Mouse (Mus musculus) limb, embryonic 10.5 days (tissue): ENCODE measurements around the gene Btbd2. TPM values are rescaled to one million over a fixed set of nuclear protein-coding genes. Genes with fewer than 3 reads are reported as not detected.
A peak's percentile ranks its signal among the peaks of the same experiment; 100 is the strongest.

Source experiments
- DNase-seq: peaks from one replicate; pipeline ENCODE4 v3.0.0-alpha.2; 2017; ENCODE audit warnings: low spot score
- H3K27ac ChIP-seq: fragments of 300-500 bp; sonication (generic); 2 replicates; pipeline ENCODE4 v1.5.1; 2016; ENCODE audit warnings: mild to moderate bottlenecking
- H3K27me3 ChIP-seq: fragments of 300-500 bp; sonication (generic); 2 replicates; pipeline ENCODE4 v1.6.1; 2016; ENCODE audit warnings: low read depth, mild to moderate bottlenecking; ENCODE audit not compliant: poor library complexity, severe bottlenecking
- H3K36me3 ChIP-seq: fragments of 300-500 bp; sonication (generic); 2 replicates; pipeline ENCODE4 v1.6.1; 2016; ENCODE audit warnings: mild to moderate bottlenecking, moderate library complexity
- H3K4me1 ChIP-seq: fragments of 300-500 bp; sonication (generic); 2 replicates; pipeline ENCODE4 v1.6.1; 2016
- H3K4me3 ChIP-seq: fragments of 300-500 bp; sonication (generic); 2 replicates; pipeline ENCODE4 v1.5.1; 2016; ENCODE audit warnings: mild to moderate bottlenecking, moderate library complexity
- H3K9me3 ChIP-seq: fragments of 300-500 bp; sonication (generic); replicated peaks from 2 replicates; pipeline ENCODE4 v1.6.1; 2016; ENCODE audit warnings: mild to moderate bottlenecking
- WGBS: fragments of 180-500 bp; shearing (Covaris S2); methylation state at CpG from one replicate; pipeline ENCODE4 v1.1.7; 2016; 5-methylcytosine and 5-hydroxymethylcytosine counted together
- polyA plus RNA-seq: library from polyadenylated mRNA; unstranded; fragments of >200 nt; fragmentation: Nextera tagmentation; extraction: Ambion mirVana; gene quantifications from 2 replicates; pipeline ENCODE4 v1.2.1, GENCODE M21; 2016

Gene Btbd2
- polyA plus RNA-seq: 84.9 and 98.6 TPM in 2 replicates

DNA sequence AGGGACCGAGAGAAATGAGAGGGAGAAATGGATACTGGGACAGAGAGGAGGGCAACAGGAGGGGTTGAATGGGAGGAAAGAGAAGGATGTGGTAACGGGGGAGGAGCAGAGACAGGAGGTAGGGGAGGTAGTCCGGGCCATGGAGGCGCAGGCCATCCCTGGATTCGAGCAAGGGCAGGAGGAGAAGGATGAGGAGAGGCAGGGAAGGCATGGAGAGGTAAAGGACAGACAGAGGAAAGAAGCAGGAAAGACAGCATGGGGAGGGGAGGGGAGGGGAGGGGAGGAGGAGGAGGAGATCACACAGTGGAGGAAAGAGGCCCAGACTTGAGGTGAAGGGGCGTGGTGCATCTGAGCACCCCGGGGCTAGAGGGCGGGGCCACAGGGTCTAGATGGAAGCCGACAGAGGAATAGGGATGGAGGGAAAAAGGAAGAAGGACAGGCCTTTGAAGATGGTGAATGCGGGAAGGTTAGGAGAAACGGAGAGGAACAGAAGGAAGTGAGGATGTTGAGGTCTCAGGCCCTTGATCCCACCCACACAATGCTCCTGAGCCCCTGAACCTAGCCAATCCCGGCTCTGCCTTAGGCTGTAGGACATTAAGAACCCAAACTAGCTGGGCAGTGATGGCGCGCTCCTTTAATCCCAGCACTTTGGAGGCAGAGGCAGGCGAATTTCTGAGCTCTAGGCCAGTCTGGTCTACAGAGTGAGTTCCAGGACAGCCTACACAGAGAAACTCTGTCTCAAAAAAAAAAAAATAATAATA, at the start of gene Btbd2:
Gene Btbd2 (minus strand): TSS at position 209 of the 761 bp plus-strand sequence.
- Histone ChIP-seq H3K4me1 (peaks cover 49% of the 10 kb centered on the region), H3K9me3 (no peaks in the 10 kb centered on the region), H3K4me3 (peak within 1 kb of the TSS; percentile 93), H3K27me3 (no peaks in the 10 kb centered on the region), H3K27ac (peak within 1 kb of the TSS; percentile 96), H3K36me3 (peaks cover 6% of the 10 kb centered on the region)
- 18% methylated on average over 15 of the region's 15 CpGs for WGBS
- DNase-seq: no peak

DNA sequence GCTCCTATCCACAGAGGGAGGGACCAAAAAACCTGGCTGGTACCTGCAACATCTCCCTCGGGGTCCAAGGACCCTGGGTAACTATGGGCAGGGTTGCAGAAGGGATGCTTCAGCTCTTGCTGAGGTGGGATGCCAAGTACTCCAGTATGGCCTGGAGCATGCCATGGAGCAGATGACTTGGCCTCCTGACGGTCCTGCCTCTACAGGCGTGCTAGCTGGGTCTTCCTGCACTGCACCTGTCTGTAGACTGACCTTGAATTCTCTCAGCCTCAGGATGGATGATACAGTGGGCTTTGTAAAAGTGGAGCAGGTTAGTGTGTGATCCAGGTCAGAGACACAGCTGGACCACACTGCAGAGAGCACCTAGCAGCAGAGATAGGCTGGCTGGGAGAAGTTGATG, 48.6 kb upstream of the Btbd2 start:
- Histone ChIP-seq H3K9me3 (no peaks in the 10 kb centered on the region), H3K4me1 (peaks cover 32% of the 10 kb centered on the region), H3K36me3 (peaks cover 56% of the 10 kb centered on the region), H3K4me3 (0 out of 2 replicates have a peak overlapping the region, but pooled peaks have one; percentile 6), H3K27ac (no peak overlapping the region), H3K27me3 (no peaks in the 10 kb centered on the region)
- whole genome bisulfite sequencing: 80% methylated on average over 3 of the region's 3 CpGs
- no peak for DNase-seq

DNA sequence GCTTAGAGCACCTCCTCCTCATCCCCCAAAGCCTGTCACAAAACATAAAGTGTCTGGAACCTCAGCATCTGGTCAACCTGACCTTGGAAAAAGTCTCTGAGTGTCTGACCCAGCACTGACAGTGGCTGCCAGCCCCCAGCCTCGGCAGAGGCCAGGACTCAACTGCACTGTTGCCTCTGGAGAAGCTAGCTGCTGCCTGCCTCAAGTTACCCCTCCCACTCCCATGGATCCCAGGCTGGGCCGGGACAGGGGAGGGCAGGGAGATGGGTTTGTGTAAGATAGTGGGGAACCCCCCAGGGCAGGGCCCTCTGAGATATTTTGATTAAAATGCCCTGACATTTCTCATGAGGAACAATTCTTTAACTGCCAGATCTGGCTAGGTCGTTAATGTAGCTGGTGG, 48.2 kb upstream of the Btbd2 start:
- DNase-seq: no peak
- 71% methylated on average over 3 of the region's 3 CpGs for WGBS
- Histone ChIP-seq H3K9me3 (no peaks in the 10 kb centered on the region), H3K4me1 (peaks cover 37% of the 10 kb centered on the region), H3K36me3 (peaks cover 52% of the 10 kb centered on the region), H3K4me3 (no peak overlapping the region), H3K27ac (no peak overlapping the region), H3K27me3 (no peaks in the 10 kb centered on the region)

DNA sequence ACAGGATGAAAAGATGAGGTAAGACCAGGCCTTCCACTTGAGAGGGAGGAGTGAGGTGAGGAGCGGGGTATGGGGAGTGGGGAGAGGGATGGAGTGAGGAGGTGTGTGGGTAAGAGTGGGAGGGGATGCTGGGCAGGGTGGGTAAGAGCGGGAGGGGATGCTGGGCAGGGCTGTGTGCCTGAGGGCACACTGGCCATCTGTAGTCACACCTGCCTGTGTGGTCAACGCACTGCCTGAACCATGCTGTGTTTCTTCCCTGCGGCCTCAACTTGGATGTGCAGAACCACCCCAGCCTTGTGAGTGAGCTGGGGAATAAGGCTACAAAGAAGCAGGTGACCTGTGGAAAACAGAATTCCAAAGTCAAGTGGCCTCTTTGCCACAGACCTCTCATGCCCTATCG, 47.5 kb upstream of the Btbd2 start:
- Histone ChIP-seq H3K4me1 (peaks cover 39% of the 10 kb centered on the region), H3K27ac (peak overlapping the region; percentile 4; the same call in 1 of the 2 replicates), H3K9me3 (no peaks in the 10 kb centered on the region), H3K36me3 (peaks cover 45% of the 10 kb centered on the region), H3K4me3 (no peak overlapping the region), H3K27me3 (no peaks in the 10 kb centered on the region)
- no peak for DNase-seq
- 88% methylated on average over 5 of the region's 5 CpGs for whole genome bisulfite sequencing

DNA sequence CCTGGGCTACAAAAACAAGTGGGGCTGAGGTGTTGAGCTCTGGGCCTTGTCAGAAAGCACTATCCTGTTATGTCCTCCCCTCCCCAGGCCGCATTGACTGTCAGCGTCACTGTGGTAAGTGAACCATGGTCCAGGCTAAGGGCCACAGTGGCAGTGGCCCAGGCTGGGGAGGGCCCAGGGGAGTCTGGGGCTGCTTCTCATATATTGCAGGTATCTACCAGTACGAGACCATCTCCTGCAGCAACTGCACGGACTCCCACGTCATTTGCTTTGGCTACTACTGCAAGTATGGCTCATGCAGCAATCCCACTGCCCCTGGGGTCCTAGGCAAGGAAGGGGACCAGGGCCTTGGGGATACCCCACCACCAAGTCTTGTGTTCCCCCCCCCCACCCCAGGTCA, 46.8 kb upstream of the Btbd2 start:
- Histone ChIP-seq H3K4me3 (no peak overlapping the region), H3K27me3 (no peaks in the 10 kb centered on the region), H3K36me3 (peaks cover 40% of the 10 kb centered on the region), H3K4me1 (peaks cover 39% of the 10 kb centered on the region), H3K9me3 (no peaks in the 10 kb centered on the region), H3K27ac (0 out of 2 replicates have a peak overlapping the region, but pooled peaks have one; percentile 87)
- no peak for DNase-seq
- WGBS: 86% methylated on average over 5 of the region's 5 CpGs

DNA sequence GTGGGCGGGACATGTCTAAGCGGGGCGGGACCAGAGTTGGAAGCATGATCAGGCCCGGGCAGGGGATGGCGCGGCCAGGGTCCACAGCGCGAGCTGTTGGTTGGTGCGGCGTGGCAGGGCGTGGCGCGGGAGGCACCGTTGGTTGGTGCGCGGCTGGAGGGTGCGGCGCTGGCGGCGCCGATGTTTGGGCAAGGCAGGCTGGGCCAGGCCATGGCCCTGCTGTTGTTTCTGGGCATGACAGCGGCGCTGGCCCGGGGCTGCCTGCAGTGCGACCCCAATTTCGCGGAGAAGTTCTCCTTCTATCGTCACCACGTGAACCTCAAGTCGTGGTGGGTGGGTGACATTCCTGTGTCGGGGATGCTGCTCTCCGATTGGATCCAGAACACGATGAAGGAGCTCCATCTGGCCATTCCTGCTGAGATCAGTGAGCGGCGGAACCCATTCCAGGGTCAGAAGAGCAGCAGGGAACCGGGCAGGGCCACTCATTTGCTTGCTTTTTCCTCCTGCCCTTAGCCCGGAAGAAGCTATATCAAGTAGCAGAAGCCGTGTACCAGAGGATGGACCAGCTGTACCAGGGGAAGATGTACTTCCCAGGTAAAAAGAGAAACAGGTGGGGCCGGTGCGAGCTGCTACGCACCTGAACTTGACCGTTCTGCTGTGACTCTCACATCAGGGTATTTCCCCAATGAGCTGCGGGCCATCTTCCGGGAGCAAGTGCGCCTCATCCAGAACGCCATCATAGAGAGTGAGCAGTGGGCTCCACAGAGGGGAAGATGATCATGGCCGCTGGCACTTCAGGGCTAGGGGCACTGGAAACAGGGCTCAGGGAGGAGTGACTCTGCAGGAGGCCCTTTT, 45.9 kb upstream of the Btbd2 start:
- peak overlapping the region; percentile 66 for H3K4me3 ChIP-seq
- DNase-seq: peak; percentile 95
- peaks cover 38% of the 10 kb centered on the region for H3K36me3 ChIP-seq
- no peaks in the 10 kb centered on the region for H3K9me3 ChIP-seq
- peaks cover 45% of the 10 kb centered on the region for H3K4me1 ChIP-seq
- 3% methylated on average over 47 of the region's 47 CpGs for WGBS
- peak overlapping the region; percentile 87 for H3K27ac ChIP-seq
- no peaks in the 10 kb centered on the region for H3K27me3 ChIP-seq

DNA sequence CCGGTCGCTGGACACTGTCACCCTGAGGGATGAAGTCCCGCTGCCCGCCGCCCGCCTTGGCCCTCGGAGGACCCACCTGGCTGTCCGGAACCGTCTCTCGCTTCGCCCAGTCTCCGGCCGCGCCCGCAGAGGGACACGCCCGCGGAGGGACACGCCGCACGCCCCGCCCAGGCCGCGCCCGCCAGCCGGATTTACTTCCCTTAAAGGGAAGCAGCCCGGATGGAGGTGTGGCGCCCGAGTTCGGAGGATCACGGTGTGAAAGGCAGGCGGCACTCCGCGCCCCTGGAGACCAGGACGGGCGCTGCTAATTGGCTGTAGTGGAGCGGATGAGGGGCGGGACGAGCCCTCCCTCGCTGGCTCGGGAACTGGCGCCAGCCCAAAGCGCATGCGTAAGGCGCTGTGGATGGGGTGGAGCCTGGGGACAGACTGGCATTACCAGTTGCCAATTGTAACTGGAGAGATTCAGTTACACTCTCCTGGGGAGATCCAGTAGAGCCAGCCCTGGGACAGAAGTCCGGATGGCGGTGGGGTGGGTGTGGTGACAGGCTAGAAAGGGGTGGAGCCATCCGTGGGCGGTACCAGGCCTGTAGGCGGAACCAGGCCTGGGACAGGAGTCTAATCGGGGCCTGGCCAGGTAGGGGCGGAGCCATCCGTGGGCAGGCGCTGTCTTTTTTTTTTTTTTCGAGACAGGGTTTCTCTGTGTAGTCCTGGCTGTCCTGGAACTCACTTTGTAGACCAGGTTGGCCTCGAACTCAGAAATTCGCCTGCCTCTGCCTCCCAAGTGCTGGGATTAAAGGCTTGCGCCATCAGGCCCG, 45.1 kb upstream of the Btbd2 start, which contains the start of the genes Mob3a and Izumo4:
Gene Mob3a (minus strand): TSS at position 257 of the 815 bp plus-strand sequence.
Gene Izumo4 (plus strand): TSS at position 464 of the 815 bp plus-strand sequence.
- Histone ChIP-seq H3K27ac (peak within 1 kb of the TSS; percentile 87), H3K36me3 (peaks cover 33% of the 10 kb centered on the region), H3K27me3 (no peaks in the 10 kb centered on the region), H3K4me3 (peak within 1 kb of the TSS; percentile 66), H3K9me3 (no peaks in the 10 kb centered on the region), H3K4me1 (peaks cover 45% of the 10 kb centered on the region)
- DNase-seq: peak; percentile 98
- under 1% methylated on average over 59 of the region's 59 CpGs for WGBS

DNA sequence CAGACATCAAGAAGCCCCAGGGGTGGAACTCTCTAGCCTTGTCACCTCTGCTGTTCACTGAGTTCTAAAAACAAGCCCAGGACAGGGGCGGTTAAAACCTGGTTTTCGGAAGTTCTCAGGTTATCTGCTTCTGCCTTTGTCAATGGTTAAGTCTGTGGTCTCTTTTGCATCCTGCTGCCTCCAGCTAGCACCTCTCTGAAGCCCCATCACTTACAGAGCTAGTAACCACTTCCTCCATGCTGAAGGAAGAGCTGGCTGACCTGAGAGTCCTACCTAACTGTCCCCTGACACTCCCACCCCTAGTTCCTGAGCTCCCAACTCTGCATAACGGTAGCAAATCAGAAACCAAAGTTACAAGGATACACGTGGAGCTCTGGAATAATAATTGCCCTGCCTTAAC, 43.9 kb upstream of the Btbd2 start:
- WGBS: 46% methylated on average over 4 of the region's 4 CpGs
- peak overlapping the region; percentile 10; the same call in 1 of the 2 replicates for H3K27ac ChIP-seq

DNA sequence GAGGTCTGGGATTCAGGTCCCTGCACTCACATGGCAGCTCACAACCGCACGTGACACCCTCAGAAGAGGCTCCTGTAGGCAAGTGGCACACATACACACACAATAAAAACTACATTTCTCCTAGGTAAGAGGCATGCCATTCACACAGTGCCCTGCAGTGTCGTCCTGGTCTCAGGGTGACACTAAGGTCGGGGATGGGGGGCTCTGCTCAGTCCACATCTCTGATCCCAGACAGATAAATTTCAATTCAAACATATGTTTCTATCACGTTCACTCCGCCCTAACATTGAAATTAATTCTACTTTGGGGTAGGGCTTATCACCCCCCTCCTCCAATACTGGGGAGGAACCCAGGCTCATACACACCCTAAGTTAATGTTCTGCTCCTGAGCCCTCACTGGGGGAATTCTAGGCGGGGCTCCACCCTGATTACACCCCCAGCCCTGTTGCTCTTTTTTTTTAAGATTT, 43.2 kb upstream of the Btbd2 start:
- Histone ChIP-seq H3K4me3 (peak overlapping the region; percentile 66; the same call in 1 of the 2 replicates), H3K4me1 (peaks cover 57% of the 10 kb centered on the region), H3K9me3 (no peaks in the 10 kb centered on the region), H3K36me3 (peaks cover 17% of the 10 kb centered on the region), H3K27ac (no peak overlapping the region; the same call in 1 of the 2 replicates), H3K27me3 (no peaks in the 10 kb centered on the region)
- 88% methylated on average over 7 of the region's 7 CpGs for WGBS
- no peak for DNase-seq

More for the DNA sequence above, 43.9 kb upstream of the Btbd2 start:
- H3K4me3 ChIP-seq: peak overlapping the region; percentile 66
- peaks cover 54% of the 10 kb centered on the region for H3K4me1 ChIP-seq
- H3K9me3 ChIP-seq: no peaks in the 10 kb centered on the region
- peaks cover 21% of the 10 kb centered on the region for H3K36me3 ChIP-seq
- H3K27me3 ChIP-seq: no peaks in the 10 kb centered on the region
- no peak for DNase-seq

DNA sequence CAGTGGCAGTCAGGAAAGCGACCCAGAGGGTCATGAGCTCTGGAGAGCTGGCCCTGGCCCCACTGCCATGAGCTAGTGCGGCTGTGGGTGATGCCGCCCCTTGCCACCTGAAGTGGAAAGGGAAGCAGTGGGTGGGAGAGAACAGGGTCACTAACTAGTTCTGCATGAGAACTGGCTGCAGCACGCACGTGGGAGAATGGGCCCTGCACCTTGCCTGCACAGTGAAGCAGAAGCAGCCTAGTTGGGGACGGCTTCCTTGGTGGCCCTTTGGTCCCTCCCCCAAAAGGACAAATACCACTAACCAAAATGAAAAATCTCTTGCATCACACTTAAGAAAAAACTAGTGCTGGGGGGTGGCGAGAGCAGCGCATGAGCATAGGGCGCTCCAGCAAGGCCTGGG, 41.7 kb upstream of the Btbd2 start:
- 0 out of 2 replicates have a peak overlapping the region, but pooled peaks have one; percentile 22 for H3K27ac ChIP-seq
- WGBS: 93% methylated on average over 9 of the region's 9 CpGs
- no peaks in the 10 kb centered on the region for H3K27me3 ChIP-seq
- peaks cover 51% of the 10 kb centered on the region for H3K4me1 ChIP-seq
- H3K9me3 ChIP-seq: no peaks in the 10 kb centered on the region
- H3K36me3 ChIP-seq: peaks cover 27% of the 10 kb centered on the region
- no peak for DNase-seq
- H3K4me3 ChIP-seq: no peak overlapping the region

DNA sequence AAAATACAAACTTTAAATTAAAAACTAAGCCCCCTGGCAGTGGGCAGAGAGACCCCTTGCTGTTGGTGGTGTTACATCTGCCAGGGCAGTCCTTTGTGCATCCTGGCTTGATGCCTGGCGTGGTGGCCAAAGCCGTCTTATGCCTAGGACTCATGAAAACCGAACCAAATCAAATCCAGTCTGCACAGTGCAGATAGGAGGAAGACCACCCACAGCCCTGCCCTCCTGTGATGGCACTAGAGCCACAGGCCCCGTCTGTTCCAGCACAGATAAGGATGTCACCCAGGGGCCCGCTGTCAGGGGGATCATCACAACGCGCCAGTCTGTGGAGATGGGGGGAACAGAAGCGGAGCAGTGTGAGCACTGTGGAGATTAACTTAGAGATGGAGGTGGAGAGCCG, 40.9 kb upstream of the Btbd2 start:
- DNase-seq: no peak
- Histone ChIP-seq H3K36me3 (peaks cover 29% of the 10 kb centered on the region), H3K27me3 (no peaks in the 10 kb centered on the region), H3K27ac (peak overlapping the region; percentile 22; the same call in 1 of the 2 replicates), H3K4me3 (no peak overlapping the region), H3K4me1 (peaks cover 43% of the 10 kb centered on the region), H3K9me3 (no peaks in the 10 kb centered on the region)
- 88% methylated on average over 9 of the region's 9 CpGs for WGBS

DNA sequence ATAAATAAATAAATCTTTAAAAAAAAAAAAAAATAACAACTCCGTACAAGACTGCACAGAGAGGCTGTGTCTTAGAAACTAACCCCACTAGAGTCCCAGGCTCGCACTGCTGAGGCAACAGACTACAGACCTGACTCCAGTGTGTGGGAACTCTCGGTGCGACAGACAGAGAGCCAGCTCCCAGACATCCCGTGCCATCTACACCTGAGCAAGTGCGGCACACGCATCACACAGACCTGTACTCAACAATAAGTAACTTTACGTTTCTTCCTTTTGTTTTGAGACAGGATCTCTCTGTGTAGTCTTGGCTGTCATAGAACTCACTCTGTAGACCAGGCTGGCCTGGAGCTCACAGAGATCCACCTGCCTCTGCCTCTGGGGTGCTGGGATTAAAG, 40.5 kb upstream of the Btbd2 start:
- H3K27ac ChIP-seq: no peak overlapping the region
- no peaks in the 10 kb centered on the region for H3K9me3 ChIP-seq
- H3K27me3 ChIP-seq: no peaks in the 10 kb centered on the region
- peaks cover 29% of the 10 kb centered on the region for H3K36me3 ChIP-seq
- H3K4me3 ChIP-seq: no peak overlapping the region
- no peak for DNase-seq
- H3K4me1 ChIP-seq: peaks cover 39% of the 10 kb centered on the region
- WGBS: 94% methylated on average over 8 of the region's 8 CpGs
